Mouse (Mus musculus): ENCODE results near the gene Tbx3. TPM values are rescaled to one million over a fixed set of nuclear protein-coding genes. Genes with fewer than 3 reads are reported as not detected.

Tbx3 gene
- polyA plus RNA-seq, 2 experiments = 1.4 to 2.4 TPM

DNA sequence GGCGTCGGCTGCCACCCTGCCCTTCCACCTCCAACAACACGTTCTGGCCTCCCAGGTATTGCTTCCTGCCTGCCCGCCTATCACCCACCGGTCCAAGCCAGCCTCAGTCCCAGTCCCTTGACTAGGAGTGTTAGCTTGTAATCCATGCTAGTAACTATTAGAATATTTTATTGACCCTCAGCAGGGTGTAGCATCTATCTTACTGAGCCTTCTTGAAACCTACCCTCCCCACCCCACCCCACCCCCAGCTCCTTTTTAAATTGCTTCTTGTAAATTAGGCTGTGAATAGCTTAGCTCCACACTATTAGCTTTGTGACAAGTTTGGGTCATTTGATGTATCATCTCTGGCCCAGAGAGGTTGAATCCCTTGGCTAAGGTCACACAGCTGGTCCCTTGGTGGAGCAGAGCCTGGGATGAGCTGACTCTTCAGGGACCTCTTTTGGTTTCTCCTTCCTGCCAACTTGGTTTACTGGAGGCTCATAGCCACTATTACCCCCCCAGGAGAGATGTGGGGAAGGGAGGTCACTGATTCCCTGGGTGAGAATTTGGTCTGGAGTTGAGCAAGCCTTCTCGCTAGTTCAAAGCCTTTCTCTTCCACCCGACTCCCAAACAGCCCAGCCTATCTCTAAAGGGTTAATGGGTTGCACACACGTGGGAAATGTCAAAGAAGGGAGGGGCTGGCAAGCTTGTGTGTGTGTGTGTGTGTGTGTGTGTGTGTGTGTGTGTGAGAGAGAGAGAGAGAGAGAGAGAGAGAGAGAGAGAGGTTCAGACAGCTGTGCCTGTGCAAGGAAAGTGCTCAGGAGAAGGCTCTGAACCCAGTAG, 10.8 kb downstream of the Tbx3 start:
- Histone ChIP-seq H3K4me1 (replicated peaks; ENCODE audit: control insufficient read depth in 2 of 2, insufficient read depth in 2 of 2, low read length in 1 of 2) (0 out of 4 replicates have a peak, but pooled peaks cover 0 to 1% of the 10 kb centered on the region in 2 experiments), H3K27me3 (ENCODE audit: control insufficient read depth, insufficient read depth, low read length) (peaks cover 52% of the 10 kb centered on the region), H3K4me3 (ENCODE audit: insufficient read depth in 1 of 2, low read depth in 2 of 2, low read length in 2 of 2) (no peak overlapping the region), H3K9ac (replicated peaks) (no peak overlapping the region), H3K9me3 (ENCODE audit: control insufficient read depth, low read length) (no peaks in the 10 kb centered on the region), H3K4me2 (ENCODE audit: low read depth) (no peak overlapping the region), H3K27ac (no peak overlapping the region), H3K36me3 (replicated peaks; ENCODE audit: control insufficient read depth, insufficient read depth, low read depth) (no peaks in the 10 kb centered on the region)
- ATAC-seq (ENCODE audit: insufficient read depth) (no peak), DNase-seq (ENCODE audit: low read depth in 3 of 3, low spot score in 3 of 3) (no peak)
- 34% methylated on average over 8 of the region's 8 CpGs for WGBS (ENCODE audit: insufficient replicate concordance)
- no peak for TF ChIP-seq CTCF (IDR thresholded peaks at IDR 0.05; ENCODE audit: low read depth)
- TF ChIP-seq EP300 (IDR thresholded peaks at IDR 0.05; ENCODE audit: low read depth) = no peak

DNA sequence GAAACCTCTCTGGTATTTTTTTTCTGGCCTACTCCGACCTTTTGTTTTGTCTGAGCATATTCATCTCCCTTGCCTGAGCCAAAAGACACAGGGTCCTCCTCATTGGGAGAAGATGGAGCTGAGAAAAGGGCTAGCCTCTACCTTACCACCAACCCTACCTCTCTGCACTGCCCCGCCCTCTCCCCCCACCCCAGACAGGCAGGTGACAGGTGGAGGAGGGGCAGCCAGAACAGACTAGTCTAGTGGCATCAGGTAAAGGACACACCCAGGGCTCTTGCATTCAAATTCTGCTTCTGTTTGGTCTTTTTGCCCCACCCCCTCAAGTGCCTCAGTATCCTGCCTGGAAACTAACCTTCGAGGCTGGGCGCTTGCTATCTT, 11.4 kb downstream of the Tbx3 start:
- H3K4me1 ChIP-seq (replicated peaks; ENCODE audit: control insufficient read depth in 2 of 2, insufficient read depth in 2 of 2, low read length in 1 of 2) = no peaks in the 10 kb centered on the region
- DNase-seq (ENCODE audit: low read depth in 3 of 3, low spot score in 3 of 3) (no peak), ATAC-seq (ENCODE audit: insufficient read depth) (no peak)
- no peaks in the 10 kb centered on the region for H3K36me3 ChIP-seq (replicated peaks; ENCODE audit: control insufficient read depth, insufficient read depth, low read depth)
- no peak overlapping the region for H3K4me3 ChIP-seq (ENCODE audit: insufficient read depth in 1 of 2, low read depth in 2 of 2, low read length in 2 of 2)
- no peaks in the 10 kb centered on the region for H3K9me3 ChIP-seq (ENCODE audit: control insufficient read depth, low read length)
- no peak overlapping the region for H3K9ac ChIP-seq (replicated peaks)
- H3K27ac ChIP-seq = no peak overlapping the region
- TF ChIP-seq CTCF (IDR thresholded peaks at IDR 0.05; ENCODE audit: low read depth) = no peak
- TF ChIP-seq EP300 (IDR thresholded peaks at IDR 0.05; ENCODE audit: low read depth) = no peak
- H3K27me3 ChIP-seq (ENCODE audit: control insufficient read depth, insufficient read depth, low read length) = peaks cover 58% of the 10 kb centered on the region
- 40% methylated on average over 4 of the region's 4 CpGs for whole genome bisulfite sequencing (ENCODE audit: insufficient replicate concordance)
- no peak overlapping the region for H3K4me2 ChIP-seq (ENCODE audit: low read depth)

DNA sequence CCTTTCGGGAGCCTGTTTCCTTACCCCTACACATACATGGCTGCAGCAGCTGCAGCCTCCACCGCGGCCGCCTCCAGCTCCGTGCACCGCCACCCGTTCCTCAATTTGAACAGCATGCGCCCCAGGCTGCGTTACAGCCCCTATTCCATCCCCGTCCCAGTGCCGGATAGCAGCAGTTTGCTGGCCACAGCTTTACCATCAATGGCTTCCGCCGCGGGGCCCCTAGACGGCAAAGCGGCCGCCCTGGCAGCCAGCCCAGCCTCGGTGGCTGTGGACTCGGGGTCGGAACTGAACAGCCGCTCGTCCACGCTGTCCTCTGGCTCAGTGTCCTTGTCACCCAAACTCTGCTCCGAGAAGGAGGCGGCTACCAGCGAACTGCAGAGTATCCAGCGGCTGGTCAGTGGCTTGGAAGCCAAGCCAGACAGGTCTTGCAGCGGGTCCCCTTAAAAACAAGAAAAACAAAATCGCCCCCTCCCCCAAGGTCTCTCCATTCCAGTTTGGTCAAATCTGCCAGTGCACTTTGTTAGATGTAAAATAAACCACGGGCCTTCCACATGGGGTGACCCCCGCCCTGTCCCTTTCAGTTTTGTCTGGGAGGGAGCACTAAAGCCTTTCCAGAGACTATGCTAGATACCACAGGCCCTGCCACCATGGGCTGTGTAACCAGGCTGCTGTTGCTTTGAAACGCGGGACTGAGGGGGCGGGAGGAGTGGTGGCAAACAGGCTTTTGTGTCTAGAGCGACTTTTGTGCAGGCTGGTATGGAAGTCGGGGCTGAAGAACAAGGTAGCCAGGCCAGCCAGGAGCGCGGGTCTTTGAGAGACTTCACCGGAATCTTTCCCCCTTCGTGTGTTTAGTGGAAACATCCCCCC, 12.4 kb downstream of the Tbx3 start:
- ATAC-seq (ENCODE audit: insufficient read depth) (peak; percentile 8; the same call in 1 of the 2 replicates), DNase-seq (ENCODE audit: low read depth in 3 of 3, low spot score in 3 of 3) (no peak)
- no peak for TF ChIP-seq CTCF (IDR thresholded peaks at IDR 0.05; ENCODE audit: low read depth)
- no peak for TF ChIP-seq EP300 (IDR thresholded peaks at IDR 0.05; ENCODE audit: low read depth)
- Histone ChIP-seq H3K27ac (no peak overlapping the region), H3K9me3 (ENCODE audit: control insufficient read depth, low read length) (no peaks in the 10 kb centered on the region), H3K27me3 (ENCODE audit: control insufficient read depth, insufficient read depth, low read length) (peaks cover 69% of the 10 kb centered on the region), H3K9ac (replicated peaks) (no peak overlapping the region), H3K36me3 (replicated peaks; ENCODE audit: control insufficient read depth, insufficient read depth, low read depth) (no peaks in the 10 kb centered on the region), H3K4me2 (ENCODE audit: low read depth) (no peak overlapping the region), H3K4me3 (ENCODE audit: insufficient read depth in 1 of 2, low read depth in 2 of 2, low read length in 2 of 2) (no peak overlapping the region), H3K4me1 (replicated peaks; ENCODE audit: control insufficient read depth in 2 of 2, insufficient read depth in 2 of 2, low read length in 1 of 2) (no peaks in the 10 kb centered on the region)
- WGBS (ENCODE audit: insufficient replicate concordance) = 15% methylated on average over 40 of the region's 40 CpGs

DNA sequence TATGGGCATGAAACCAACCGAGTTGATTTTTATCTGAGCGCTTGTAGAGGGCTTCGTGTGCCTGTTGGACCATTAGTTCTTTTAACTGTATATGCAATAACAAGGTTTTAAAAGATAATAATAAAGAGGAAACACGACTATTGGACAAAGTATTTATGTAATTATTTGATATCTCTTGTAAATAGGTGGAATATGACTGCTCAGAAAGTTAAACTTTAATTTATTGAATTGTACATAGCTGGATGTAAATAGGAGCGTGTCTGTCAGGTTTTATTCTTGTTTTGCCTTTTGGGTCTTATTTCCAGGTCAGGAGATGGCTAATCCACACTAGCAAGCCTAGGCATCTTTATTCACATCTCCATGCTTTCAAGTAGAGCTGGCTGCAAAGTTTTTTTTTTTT, 13.4 kb downstream of the Tbx3 start:
- Histone ChIP-seq H3K36me3 (replicated peaks; ENCODE audit: control insufficient read depth, insufficient read depth, low read depth) (no peaks in the 10 kb centered on the region), H3K9ac (replicated peaks) (no peak overlapping the region), H3K4me1 (replicated peaks; ENCODE audit: control insufficient read depth in 2 of 2, insufficient read depth in 2 of 2, low read length in 1 of 2) (no peaks in the 10 kb centered on the region), H3K4me3 (ENCODE audit: insufficient read depth in 1 of 2, low read depth in 2 of 2, low read length in 2 of 2) (no peak overlapping the region), H3K27ac (no peak overlapping the region), H3K27me3 (ENCODE audit: control insufficient read depth, insufficient read depth, low read length) (peaks cover 74% of the 10 kb centered on the region), H3K9me3 (ENCODE audit: control insufficient read depth, low read length) (no peaks in the 10 kb centered on the region), H3K4me2 (ENCODE audit: low read depth) (no peak overlapping the region)
- ATAC-seq (ENCODE audit: insufficient read depth) (no peak), DNase-seq (ENCODE audit: low read depth in 3 of 3, low spot score in 3 of 3) (no peak)
- TF ChIP-seq CTCF (IDR thresholded peaks at IDR 0.05; ENCODE audit: low read depth) = no peak
- no peak for TF ChIP-seq EP300 (IDR thresholded peaks at IDR 0.05; ENCODE audit: low read depth)
- WGBS (ENCODE audit: insufficient replicate concordance) = 16% methylated on average over 5 of the region's 5 CpGs

All from liver, embryonic 14.5 days (tissue).